Mouse (Mus musculus) cerebellum, adult (tissue): ENCODE measurements around the gene Vps13d.

ENCODE experiments used
- ATAC-seq: cut with Nextera tagmentation; 2 replicates; pipeline ENCODE4 v1.9.2; 2017; ENCODE audit warnings: mild to moderate bottlenecking, moderate library complexity, mixed read lengths; ENCODE audit not compliant: insufficient number of reproducible peaks, low FRiP score, low TSS enrichment

Gene Vps13d

GRCm38 (mm10) chr4:144986016-144986805 lies 208.6 kb downstream of the Vps13d start:
- ATAC-seq, result no peak

- no peak for ATAC-seq
Observed at GRCm38 (mm10) chr4:144983821-144984371, 210.9 kb downstream of the Vps13d start.

DNA sequence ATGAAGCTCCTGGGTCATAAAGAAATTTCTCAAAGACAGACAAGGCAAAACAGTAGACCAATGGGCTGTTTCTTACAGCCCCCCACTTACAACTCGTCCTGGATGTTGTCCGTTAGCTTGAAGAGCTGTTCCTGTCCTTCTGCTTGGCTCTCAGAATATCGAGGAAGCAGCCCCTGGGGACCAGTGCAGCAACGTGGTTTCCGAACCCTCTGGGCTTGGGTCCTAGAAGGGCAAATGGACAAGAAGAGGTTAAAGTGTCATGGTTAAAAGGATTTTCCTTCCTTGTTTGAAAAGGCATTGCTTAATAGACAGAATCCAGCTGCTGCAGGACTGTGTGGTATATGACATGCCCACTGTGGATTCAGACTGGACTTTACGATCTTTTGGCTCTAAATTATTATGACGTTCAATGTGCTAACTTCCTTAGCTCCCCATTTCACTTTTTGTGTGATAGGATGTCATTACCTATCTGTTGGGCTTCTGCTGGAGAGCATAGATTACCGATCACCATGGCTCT lies 211.5 kb downstream of the Vps13d start:
- ATAC-seq, result no peak

DNA sequence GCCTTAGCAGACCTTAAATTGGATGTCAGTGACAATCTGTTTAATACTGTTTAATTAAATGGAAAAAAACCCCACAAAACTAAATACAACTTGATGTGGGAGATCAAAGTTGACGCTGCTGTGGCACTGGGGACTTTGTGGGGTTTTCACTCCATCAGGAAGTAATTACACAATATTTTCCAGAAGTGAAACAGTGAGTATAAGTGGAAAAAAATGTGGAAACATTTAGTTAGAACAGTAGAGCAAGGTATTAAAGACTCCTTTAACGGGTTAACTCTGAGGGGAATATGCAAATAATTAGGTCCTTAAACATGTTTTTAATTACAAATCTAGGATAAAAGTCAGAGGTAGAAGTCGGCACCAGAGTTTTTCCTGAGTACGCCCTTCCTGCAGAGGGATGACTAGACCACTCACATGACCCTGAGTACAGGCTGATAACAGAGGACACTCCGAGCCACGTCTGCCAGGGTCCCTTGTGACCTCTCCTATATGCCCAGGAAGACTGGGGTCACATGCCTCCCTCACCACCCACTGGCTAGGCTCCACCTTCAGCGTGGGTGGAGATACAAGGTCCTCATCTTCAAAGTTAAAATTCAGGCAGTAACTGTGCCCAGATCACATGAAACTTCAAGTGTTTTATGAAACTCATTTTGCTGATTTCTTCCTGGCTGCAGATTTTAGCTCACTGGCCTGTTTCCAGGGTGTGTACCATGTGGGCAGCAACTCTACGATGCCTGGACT lies 213.8 kb downstream of the Vps13d start:
- no peak for ATAC-seq

DNA sequence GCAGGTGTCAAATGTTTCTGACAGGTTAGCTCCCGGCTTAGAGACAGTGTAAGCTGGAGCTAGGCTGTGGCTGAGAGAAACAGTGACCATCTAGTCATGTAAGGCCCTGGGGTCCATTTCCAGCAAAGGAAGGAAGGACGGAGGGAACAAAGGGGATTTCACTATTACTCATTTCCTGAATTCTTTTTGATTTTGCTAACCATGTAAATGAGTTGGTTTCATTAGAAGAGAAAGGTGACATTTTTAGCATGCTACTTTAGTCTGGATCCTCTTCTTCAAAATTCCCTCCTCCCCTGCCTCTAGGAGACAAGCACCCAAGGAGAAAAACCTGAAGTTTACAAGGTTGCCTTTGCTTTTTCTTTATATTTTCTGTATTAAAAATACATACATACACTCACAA lies 214.7 kb downstream of the Vps13d start:
- no peak for ATAC-seq

DNA sequence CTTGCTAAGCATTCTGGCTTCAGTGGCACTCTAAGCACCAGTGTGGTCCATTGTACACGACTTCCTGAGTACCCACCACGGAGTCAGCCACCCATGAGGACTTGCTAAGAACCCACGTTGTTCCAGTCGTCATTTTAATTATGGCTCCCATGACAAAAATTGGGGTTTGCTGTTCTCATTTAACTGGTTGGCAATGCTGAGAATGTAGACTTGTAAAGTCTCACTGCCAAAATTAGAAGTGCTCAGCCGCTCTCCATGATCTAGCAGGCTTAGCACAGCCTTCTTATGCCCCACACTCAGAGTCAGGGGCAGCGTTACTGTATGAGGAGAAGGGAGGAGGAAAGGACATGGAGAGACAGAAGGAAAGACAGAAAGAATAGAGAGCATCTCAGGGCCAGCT lies 216.8 kb downstream of the Vps13d start:
- no peak for ATAC-seq

DNA sequence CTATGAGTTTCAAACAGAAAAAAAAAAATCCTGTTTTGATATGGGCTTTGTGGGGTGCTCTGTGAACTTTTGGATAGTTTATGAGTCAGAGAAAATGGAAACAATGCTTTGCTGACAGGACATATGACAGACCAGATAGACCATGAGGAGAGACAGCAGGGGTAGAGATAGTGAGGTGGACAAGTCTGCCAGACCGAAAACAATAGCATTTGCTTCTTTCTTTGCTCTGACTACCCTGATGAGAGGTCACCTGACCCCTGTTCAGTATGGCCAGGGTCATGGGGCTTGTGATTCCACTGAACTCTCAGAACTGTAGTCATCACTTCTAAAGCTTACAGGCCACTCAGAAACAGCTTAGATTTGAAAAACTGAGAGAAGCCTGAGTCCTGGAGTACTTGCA lies 217.7 kb downstream of the Vps13d start:
- no peak for ATAC-seq

GRCm38 (mm10) chr4:144975505-144975904 lies 219.3 kb downstream of the Vps13d start:
- ATAC-seq, result no peak

DNA sequence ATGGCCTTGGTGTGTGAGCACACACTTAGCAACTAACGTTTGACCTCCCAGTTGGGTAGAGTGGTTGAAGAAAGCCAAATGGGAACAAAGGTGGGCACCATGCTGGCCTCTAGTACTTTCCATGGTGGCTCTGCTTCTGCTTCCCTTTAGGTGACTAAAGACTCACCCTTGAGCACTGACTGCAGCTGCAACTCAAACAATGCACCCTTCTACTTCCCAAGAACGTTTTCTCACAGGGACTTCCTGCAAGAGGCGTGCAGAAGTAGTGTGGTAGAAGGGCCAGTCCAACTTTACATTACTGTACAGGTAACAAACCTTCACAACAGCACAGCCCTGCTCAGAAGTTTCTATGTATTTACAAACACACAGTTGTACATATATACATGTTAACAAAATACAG lies 220.3 kb downstream of the Vps13d start:
- ATAC-seq, result no peak

GRCm38 (mm10) chr4:144972948-144973720 lies 221.7 kb downstream of the Vps13d start:
- ATAC-seq, result peak; percentile 73

- ATAC-seq, result no peak
Observed at GRCm38 (mm10) chr4:144971048-144971447, 223.8 kb downstream of the Vps13d start.

DNA sequence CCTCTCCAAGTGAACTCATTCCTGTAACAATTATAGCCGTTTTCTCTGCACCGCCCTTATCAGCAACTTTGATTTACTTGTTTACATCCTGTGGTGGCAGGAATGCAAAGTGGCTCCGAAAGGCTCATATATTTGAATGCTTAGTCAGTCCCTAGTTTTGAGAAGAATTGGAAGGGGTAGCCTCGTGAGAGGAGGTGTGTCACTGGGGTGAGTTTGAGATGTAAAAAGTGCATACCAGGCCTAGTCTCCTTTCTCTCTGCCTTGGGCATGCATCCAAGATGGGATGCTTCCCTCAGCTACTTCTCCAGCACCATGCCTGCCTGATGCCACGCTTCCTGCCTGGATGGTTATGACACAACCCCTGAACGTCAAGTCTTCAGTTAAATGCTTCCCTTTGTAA lies 225.8 kb downstream of the Vps13d start:
- ATAC-seq, result no peak

GRCm38 (mm10) chr4:144968371-144968770 lies 226.4 kb downstream of the Vps13d start:
- no peak for ATAC-seq

GRCm38 (mm10) chr4:144965255-144965654 lies 229.6 kb downstream of the Vps13d start:
- no peak for ATAC-seq

GRCm38 (mm10) chr4:144961696-144962095 lies 233.1 kb downstream of the Vps13d start:
- ATAC-seq, result no peak

DNA sequence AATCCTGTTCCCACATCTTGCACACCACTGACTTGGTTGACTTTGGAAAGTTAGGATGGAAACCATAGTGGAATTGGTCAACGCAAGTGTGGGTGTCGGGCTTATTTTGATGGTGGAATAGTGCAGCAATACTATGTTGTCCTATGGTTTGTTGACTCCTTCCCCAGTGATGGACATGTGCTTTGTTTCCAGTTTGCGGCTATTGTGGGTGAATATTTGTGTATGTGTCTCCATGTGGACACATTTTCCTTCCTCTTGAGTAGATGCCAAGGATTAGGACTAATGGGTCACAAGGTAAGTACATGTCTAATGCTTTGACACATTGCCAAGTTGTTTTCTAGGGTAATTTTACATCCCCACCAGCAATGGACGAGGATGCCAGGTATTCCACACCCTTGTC lies 233.6 kb downstream of the Vps13d start:
- ATAC-seq, result no peak

DNA sequence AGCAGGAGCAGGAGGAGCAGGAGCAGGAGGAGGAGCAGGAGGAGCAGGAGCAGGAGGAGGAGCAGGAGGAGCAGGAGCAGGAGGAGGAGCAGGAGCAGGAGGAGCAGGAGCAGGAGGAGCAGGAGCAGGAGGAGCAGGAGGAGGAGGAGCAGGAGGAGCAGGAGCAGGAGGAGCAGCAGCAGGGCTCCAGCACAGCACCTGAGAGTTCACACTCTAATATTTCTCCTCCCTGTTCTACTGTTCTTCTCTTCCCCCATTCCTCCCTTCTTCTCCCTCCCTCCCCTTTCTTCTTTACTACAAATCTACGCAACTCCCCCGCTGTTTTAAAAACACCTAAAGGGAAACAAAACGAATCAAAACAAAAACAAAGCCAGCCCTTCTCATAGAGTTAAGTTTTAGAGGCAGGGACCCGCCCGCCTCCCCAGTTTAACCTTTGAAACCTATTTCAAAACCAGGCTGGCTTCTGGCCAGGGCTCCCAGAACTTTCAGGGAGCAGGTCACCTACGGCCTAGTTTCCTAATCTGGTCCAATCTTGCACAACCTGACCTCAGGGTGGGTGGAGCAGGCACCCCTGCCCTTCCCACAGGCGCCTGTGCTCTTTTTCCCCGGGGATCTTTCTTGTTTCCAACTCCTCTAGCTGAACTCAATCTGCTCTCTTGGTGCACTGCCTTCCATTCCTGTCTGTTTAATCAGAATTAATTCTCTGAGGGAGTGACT lies 234.5 kb downstream of the Vps13d start:
- no peak for ATAC-seq

- ATAC-seq, result no peak
Observed at GRCm38 (mm10) chr4:144957721-144958120, 237.1 kb downstream of the Vps13d start.

- ATAC-seq, result no peak
Observed at GRCm38 (mm10) chr4:144957186-144957585, 237.6 kb downstream of the Vps13d start.

- no peak for ATAC-seq
Observed at GRCm38 (mm10) chr4:144956293-144956692, 238.5 kb downstream of the Vps13d start.
